Mouse (Mus musculus) ovary, postnatal 14 days (tissue): ENCODE measurements at regions not wholly inside any gene's neighbourhood (a gene's known extent, or its start where the extent isn't known, plus 50 kb on each side); places are given as distances from the start of the nearest gene placed in this dataset.

Experiments
- DNase-seq: peaks from one replicate; pipeline ENCODE4 v3.0.0; 2022; ENCODE audit warnings: low spot score

DNA sequence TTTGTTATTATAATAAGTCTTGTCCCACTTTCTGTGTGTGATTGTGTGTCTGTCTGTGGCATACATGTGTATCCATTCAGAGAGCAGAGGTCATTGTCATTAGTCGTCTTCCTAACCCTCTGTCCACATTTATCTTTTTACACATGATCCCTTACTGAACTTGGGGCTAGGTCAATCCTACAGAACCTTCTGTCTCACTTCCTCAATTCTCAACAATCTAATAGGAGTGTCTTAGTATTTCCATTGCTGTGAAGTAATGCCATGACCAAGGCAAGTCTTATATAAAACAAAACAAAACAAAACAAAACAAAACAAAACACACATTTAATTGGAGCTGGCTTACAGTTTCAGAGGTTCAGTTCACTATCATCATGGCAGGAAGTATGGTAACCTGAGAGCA, 237.5 kb upstream of the Marcks start:
- no peak for DNase-seq

DNA sequence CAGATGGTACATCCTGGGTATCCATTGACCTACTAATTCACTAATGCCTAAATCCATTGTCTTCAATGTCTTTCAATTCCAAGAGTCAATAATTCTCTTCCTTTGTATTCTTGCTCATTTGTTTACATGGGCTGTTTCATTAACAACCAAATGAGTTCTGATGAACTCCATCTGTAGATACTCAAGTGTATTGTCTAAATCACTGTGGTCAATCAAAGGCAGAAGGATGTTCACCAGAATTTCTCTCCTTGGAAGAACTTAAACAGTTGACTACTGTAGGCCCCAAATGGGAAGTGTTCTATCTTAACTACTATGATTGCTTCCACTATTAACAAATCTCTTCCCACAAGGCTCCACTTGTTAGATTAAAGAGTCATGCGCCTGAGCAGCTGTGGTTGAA, 236.9 kb upstream of the Marcks start:
- no peak for DNase-seq

DNA sequence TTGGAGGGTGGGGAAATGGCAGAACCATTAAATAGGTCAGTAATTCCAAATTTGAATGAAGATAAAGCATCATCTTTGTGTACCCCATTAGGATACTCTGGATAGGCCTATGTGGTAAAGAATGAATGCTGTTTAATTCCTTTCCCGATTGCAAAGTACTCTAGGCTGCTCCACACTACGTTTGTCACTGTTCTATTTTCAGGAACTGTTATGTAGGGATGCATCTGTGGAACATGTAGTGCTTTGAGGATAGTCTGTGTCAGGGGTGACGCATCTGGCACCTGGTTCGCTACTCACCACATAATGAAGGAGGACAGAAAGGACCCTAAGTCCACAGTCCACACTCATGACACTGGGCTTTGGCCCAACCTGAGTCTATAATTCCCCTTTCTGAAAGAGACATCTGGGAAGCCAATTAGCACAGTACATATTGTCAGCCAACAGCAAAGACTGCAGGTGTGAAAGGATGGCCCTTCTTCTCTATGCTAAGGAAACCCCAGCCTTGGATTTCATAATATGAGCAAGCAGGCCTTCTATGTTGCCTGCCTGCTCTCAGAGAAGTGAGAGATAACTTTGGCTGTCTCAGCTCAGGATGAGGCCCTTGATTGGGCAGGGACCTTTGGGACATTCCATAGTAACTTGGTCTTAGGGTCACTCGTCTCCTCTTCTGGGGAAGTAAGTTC, 230.4 kb upstream of the Marcks start:
- no peak for DNase-seq

DNA sequence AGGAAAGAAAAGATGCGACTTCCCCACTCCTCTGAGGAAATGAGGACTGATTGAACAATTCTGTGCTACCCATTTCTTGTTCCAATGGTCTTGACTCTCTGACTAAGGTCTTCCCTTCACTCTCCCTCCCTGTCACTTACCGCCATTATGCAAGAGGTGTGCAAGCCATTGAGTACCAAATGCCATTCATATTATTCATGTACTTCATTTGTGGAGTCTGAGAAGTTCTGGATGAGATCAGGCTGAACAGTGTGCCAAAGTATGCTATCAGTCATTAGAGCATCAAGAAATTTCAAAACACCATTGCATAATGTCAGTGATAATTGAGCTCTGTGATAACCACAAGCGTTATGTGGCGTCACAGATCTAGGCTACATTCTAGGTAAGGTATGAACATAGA, 229.1 kb upstream of the Marcks start:
- no peak for DNase-seq

DNA sequence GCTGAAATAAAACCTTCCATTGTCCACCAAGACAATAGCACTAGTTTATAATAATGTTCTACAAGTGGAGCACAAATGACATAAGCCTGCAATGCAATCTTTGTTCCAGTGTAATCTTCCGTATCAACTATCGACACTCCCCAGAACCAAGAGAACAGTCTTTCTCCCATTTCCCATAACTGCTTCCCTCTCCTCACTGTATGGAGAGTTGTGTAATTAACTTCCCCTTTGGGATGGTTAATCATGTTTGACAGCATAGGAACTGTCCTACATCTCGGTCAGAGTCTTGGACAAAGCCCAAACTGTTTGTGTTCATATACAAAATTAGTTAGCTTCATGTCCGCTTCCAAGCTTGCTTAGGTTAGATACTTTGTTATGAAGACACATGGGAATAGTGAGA, 225.8 kb upstream of the Marcks start:
- no peak for DNase-seq

DNA sequence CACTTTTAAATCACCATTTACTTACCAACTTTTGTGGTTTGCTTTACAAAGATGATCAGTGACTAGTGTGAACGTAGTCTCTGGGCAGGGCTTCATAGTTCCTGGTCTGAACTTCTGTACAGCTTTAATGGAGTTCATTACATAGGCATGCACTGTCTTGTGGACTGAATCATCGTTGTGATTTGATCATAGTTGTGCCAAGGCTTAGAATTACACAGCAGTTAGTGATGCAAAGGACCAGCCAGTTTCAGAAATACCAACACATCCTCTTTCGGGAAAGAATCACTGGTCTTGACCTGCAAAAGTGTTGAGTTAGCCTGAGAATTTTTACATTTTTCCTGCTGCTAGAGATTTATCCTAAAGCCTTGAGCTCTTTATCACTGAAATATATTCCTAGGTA, 222.3 kb upstream of the Marcks start:
- DNase-seq: no peak

DNA sequence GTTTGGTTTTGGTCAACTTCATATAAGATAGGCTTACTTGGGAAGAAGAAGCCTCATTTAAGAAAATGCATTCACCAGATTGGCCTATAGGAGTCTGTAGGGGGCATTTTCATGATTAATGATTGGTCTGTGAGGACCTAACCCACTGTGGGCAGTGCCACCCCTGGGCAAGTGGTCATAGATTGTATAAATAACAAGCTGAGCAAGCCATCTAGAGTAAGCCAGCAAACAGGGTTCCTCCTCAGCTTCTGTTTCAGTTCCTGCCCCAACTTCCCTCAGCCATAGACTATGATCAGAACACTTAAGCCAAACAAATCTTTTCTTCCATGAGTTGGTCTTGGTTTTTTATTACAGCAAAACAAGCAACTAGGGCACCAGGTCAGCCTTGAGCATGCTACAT, 220.2 kb upstream of the Marcks start:
- no peak for DNase-seq

DNA sequence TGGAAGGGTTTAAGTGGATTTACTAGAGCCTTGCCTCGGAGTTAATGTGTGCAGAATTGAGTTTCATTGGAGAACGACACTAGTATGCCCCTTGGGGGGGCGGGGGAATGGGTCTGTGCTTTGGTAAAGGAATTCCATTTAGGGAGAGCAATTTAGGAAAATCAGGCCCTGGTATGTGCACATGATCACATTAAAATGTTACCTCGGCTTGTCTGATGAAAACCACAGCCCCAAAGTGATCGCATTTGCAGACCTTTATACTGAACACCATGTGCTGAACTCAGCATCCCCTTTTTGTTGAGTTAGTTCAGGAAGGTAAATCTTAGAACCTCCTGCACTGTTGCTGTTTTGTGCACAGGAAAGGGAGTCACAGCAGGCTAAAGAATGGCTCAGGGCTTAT, 219.6 kb upstream of the Marcks start:
- no peak for DNase-seq

DNA sequence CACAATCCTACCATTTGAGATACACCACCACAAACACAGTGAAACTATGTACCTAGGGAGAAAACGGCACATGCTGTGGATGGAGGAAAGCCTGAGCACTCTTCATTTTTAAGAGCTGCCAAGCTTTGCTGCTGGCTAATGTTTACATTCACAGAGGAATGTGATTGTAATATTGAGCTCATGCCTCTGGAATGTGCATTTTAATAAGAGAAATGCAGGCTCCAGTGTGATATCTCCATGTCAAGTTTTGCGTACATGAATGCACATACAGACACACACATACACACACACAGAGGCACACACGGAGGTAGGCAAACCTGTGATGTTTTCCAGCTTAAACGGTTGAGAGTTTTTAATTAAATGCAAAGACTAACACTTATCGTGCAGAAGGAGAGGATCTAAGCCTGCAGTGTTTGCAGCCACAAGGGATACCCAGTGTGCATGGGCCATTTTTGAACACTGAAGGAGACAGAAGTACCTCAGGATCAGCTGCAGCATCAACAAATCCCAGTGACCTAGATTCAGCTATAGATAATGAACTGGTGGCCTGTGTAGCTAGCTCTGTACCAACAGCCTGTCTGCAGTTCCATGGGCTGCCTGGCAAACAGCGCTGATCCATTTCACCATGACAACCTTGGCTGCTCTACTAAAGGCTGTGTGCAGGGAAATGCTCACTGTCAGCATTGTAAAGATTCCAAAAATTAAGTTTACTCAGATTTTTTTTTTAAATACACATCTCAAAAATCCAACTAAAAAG, 218.8 kb upstream of the Marcks start:
- DNase-seq: no peak

DNA sequence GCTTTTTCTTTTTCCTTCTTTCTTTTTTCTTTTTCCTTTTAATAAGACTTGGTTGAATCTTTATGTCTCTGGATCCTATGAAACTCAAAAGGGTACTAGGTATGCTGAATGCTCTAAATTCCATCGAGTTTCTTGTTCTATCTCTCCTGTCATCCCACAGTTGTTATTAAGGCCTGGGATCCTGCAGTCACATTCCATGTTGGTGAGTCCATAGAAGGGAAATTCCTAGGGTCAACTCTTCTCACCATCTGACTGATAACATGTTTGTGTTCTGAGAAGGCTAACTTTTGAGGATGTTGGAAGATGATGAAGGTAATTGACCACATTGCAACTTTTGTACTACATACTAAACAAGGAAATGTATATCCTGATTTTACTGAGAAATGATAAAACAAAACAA, 210.5 kb upstream of the Marcks start:
- no peak for DNase-seq

DNA sequence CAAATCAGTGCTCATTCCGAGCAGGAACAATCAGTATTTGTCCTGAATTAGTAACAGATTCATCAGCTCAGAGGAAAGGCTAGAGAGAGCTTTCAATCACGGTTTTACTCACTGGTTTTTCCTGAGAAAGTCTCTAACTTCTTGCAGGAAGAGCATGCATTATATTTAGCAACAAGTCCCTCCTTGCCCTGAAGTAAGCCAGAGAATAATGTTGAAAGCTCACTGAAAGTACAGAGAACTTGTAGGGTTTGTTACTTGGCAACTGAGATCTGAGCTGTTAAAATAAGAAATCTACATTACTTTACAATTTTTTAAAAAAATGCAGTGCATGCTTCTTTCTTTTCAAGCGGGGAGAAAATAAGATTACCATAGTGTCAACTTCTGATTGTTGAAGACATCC, 209.7 kb upstream of the Marcks start:
- no peak for DNase-seq

DNA sequence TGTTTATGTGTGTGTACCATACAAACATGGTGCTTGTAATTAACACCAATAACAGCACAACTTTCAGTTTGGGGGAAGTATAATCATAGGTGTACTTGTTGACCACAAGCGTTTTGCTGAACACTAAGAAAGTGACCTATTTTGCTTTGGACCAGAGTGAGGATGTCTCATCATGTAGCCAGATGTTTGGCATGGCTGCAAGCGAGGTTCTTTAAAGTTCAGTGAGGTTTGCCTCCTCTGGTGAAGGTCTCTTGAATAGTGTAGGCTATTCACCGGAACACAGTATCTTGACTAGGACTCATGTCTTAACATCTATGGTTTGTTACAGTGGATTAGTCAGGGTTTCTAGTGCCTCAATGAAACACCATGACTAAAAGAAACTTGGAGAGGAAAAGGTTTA, 208.9 kb upstream of the Marcks start:
- no peak for DNase-seq

DNA sequence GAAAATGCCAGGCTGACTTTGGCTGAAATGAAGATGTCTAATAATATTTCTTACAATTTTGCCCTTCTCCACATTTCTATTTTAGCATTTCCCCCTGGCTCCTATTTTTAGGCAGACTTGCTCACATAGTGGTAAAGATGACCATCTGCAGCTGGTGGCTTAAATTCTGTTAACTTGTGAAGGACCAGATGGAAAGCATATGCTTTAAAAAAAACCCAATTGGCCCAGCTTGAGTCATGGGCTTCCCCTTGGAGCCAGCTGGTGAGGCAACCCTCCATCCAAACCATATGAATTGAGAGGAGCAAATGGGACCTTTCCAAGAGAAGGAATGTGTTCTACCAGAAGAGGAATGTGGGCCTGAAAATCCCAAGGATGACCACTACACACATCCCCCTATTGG, 204.0 kb upstream of the Marcks start:
- no peak for DNase-seq

DNA sequence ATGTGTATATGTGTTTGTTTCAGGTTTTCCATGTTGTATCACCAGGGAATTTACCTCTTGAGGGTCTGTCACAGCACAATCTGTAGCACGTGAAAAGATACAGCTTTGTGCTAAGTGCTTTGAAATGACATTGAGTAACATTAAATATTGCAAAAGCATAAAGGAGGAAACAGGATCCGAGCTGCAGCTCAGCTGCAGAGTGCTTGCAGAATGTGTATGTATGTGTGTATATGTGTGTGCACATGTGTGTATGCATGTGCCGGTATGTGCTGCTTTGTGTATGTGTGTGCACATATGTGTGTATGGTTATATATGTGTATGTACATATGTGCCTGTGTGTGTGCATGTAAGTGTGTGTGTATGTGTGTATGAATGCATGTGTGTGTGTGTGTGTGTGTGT, 200.9 kb upstream of the Marcks start:
- no peak for DNase-seq

DNA sequence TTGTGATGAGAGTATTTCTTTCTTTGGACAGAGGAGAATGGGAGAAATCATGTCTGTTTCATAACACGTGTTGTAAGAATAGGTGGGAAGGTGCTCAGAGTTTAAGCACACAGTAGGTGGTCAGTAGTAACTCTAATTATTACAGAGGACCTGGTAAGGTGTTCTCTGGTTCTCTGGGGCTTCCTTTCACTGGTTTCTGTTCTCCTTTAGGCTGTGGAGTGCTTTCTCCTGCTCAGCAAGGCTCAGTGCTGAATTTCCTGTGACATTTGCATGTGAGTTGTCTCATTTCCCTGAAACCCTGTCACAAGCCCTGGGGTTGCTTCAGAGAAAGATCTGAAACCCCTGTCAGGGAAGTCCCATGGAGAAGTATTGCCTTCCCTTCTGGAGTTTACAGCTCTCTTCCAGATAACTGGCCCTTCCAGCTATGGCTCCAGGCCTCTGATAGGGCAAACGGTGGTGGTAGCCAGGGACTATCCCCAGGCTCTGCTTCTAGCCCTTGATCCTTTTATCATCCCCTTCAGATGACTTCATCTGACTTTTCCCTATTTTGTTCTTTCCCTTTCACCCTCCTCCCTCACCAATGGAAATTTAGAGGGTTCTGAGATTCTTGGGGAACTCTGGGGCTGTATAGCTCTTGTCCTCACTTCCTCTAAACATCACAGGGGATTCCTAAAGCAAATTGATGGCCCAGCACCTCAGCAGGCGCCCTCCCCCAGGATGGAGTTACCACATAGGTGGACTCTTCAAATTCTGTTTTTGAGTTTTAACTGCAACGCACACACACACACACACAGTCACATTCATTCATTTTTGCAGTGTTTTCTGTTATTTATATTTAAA, 199.6 kb upstream of the Marcks start:
- DNase-seq: no peak

DNA sequence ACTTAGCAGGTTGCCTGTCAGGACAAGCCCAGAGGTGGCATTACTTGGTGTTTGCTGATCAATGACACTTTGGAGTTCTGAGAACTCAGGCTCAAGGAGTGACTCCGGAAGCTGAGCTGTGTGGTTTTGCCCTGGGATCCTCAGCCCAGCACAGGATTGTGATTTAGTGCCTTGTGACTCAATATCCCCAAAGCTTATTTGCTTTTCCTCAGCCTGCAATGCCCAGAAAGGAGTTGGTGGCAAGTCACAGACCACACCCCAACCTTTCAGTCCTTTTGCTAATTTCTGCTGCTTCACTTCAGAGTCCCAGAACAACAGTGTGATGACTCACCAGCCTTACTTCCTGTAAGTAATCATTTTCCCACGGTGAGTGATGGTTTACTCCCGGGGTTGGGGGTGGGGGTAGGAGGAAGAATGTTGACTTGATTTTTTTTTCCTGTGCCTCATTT, 198.5 kb upstream of the Marcks start:
- no peak for DNase-seq

DNA sequence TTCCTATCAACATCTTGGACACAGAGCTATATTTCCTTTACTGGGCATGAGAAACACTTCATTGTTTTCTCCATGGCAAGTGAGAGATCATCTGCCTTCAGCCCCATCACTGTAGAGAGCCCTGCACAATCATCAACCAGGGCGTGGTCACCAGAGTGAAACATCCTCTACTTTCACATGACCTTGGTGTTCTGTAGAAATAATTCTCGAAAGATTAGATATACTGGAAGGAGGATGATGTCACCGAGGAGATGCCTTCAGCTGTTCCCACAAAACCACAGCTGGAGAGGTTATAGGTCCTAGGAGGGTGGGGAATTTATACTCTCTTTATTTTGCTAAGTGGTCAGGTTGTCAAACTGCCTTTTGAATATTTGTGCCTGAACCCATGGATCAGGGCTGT, 196.4 kb upstream of the Marcks start:
- no peak for DNase-seq

DNA sequence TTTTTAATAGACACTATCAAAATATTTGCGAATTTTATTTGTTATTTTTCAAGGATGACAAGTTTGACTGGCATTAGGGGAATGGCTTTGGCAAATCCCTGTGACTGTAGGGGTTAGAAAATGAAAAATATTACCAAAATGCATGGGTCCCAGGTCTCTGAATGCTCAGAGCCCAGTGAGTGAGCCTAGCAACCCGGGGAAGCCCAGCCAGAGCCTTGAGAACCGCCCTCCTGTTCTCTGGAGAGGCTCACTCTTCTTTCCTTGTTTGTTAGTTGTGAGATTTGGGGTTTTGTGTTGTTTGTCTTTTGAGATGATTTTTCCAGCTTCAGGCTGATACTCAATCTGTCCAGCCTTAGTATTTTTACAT, 187.4 kb upstream of the Marcks start:
- no peak for DNase-seq

DNA sequence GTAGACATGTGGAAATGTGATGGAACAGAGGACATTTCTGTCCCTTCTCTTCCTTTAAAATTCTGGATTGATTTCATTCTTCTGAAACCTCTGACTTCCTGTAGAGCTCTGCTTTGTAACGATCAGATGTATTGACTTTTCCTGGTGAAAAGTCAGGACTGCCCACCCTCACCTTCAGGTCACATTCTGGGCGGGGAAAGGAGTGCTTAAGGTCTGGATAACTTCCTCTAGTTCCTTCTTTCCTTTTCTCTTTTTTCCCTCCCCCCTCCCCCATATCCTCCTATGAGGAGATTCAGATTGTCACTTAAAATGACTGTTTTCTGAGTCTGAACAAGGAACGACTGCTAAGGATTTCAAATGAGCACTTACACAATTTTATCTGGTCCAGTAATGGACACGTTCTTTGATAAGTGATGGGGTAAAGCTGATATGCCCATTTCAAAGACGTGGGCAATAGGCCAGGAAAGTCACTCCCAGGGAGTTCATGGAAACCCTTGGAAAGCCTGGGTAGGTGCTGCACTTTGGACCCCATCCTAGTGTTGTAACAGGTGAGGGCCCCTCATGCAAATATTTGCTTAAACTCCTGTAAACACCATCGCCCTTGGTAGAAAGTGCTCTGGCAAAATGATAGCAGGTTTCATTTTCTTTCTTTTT, 186.9 kb upstream of the Marcks start:
- DNase-seq: no peak

DNA sequence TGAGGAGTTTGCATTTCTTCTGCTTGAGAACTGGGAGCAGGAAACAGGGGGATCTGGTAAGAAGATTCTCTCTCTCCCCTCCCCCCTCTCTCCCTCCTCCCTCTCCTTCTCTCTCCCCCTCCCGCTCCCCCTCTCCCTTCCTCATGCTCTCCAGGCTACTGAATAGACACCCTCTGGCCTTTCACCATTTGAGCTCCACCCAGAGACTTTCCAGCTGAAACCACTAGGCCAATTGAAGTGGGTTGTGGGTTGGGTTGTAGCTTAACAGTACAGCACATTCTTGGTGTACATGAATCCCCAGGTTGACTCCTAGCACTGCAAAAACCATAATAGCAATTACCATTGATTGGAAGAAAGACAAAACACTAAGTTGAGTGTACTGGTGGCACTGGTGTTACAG, 185.0 kb upstream of the Marcks start:
- DNase-seq: no peak

DNA sequence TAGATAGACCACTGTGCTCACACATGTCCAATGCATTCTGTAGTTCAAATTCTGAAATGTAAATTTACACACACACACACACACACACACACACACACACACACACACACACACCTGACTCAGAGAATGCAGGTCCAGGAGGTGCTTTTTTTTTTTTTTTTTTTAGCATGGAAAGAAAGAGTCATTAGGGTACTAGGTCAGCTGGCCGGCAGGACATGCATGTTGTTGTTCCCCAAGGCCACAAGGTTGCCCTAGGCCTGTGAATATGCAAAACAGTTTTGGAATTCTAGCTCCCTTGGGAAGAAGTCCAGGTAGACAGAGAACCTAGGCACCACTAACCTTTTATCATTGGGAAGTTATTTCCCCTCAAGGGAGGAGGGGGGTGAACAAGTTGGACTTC, 184.1 kb upstream of the Marcks start:
- DNase-seq: no peak

DNA sequence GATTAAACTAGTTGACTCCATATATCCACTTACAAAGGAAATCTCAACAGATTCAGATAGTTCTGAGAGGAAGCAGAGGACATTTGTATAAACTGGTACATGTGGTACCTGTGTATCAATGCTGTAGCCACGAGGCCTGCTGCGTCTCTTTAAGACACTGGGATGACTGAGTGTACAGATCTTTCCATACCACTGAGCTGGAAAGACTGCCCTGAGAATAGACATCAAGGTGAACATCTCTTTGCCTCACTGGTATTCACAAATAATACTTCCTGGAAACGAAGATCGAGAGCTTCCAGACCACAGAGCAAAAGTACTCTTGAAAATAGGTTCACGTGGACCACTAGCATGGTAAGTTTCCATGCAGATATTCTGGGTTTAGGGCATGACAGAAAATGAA, 183.6 kb upstream of the Marcks start:
- no peak for DNase-seq

DNA sequence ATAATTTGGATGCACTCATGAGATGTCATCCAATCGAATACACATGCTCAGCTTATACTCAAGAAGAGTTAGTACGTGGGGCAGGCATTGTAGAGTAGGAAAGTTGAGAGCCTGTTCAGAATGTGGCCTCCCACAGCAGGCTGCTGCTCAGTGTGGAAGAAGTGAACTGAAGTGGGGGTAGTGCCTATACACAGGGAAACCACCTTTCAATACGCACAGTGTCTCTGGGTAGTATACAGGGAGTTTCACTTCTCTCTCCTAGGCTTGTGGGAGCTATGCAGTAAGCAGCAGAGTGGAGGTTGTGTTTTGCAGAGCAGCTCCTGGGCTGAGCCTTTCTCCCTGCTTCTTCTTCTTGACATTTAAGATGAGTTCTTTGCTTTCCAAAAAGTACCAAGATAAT, 182.5 kb upstream of the Marcks start:
- no peak for DNase-seq
